Mouse (Mus musculus): Measurements from ENCODE around the gene Hormad1.
"Not testable (repeated sequence)": the region's sequence is repeated elsewhere in the genome, so short reads cannot be mapped to it uniquely, and the experiment has no call there.

The Hormad1 gene

GRCm38 (mm10) chr3:95553986-95554385 is 5.5 kb upstream of the Hormad1 start:
- CTCF ChIA-PET: no interaction called here

- CTCF ChIA-PET: interaction anchor here (0.5 kb wide), 2 partner anchors 10 to 433 kb away, joined by 4 read pairs; no protein-coding TSS in a partner anchor
Measured at GRCm38 (mm10) chr3:95560738-95561137, 1.3 kb downstream of the Hormad1 start.

- CTCF ChIA-PET: no interaction called here
Measured at GRCm38 (mm10) chr3:95561826-95562225, 2.3 kb downstream of the Hormad1 start.

GRCm38 (mm10) chr3:95569585-95569984 is 10.1 kb downstream of the Hormad1 start:
- CTCF ChIA-PET: interaction anchor here (0.7 kb wide), 1 partner anchor 132 kb away, joined by 8 read pairs; no protein-coding TSS in a partner anchor

GRCm38 (mm10) chr3:95587754-95588603 is 28.5 kb downstream of the Hormad1 start:
- CTCF ChIA-PET: interaction anchor here (0.6 to 0.8 kb wide), 2 partner anchors 67 to 1022 kb away, joined by 4 read pairs; no protein-coding TSS in a partner anchor

- CTCF ChIA-PET: interaction anchor here (0.6 to 0.8 kb wide), 2 partner anchors 68 to 1022 kb away, joined by 4 read pairs; no protein-coding TSS in a partner anchor
Measured at GRCm38 (mm10) chr3:95588604-95589086, 29.2 kb downstream of the Hormad1 start, which contains the start of gene Golph3l. Gene Golph3l (plus strand): TSS chr3:95588934.

- CTCF ChIA-PET: interaction anchor here (0.7 to 1.2 kb wide), 2 partner anchors 13 to 17 kb away, joined by 3 to 6 read pairs; no protein-coding TSS in a partner anchor
Measured at GRCm38 (mm10) chr3:95598734-95599133, 39.3 kb downstream of the Hormad1 start.

GRCm38 (mm10) chr3:95601287-95601686 is 41.8 kb downstream of the Hormad1 start:
- CTCF ChIA-PET: no interaction called here

- CTCF ChIA-PET: no interaction called here
Measured at GRCm38 (mm10) chr3:95606096-95606495, 46.6 kb downstream of the Hormad1 start.

GRCm38 (mm10) chr3:95609195-95609594 is 49.7 kb downstream of the Hormad1 start:
- CTCF ChIA-PET: no interaction called here

GRCm38 (mm10) chr3:95613996-95614395 is 54.5 kb downstream of the Hormad1 start:
- CTCF ChIA-PET: no interaction called here

- CTCF ChIA-PET: no interaction called here
Measured at GRCm38 (mm10) chr3:95618511-95618910, 59.0 kb downstream of the Hormad1 start.

GRCm38 (mm10) chr3:95621241-95621640 is 61.8 kb downstream of the Hormad1 start:
- CTCF ChIA-PET: interaction anchor here (0.6 to 0.7 kb wide), 4 partner anchors 94 to 175 kb away, joined by 9 to 18 read pairs (median 13); partner anchors contain the start of gene Ctss

- CTCF ChIA-PET: not testable (repeated sequence)
Measured at GRCm38 (mm10) chr3:95622421-95622820, 62.9 kb downstream of the Hormad1 start.

- CTCF ChIA-PET: interaction anchor here (0.7 kb wide), 1 partner anchor 41 kb away, joined by 8 read pairs; no protein-coding TSS in a partner anchor
Measured at GRCm38 (mm10) chr3:95623551-95623950, 64.1 kb downstream of the Hormad1 start.

GRCm38 (mm10) chr3:95623991-95624515 is 64.6 kb downstream of the Hormad1 start:
- CTCF ChIA-PET: not testable (repeated sequence)

- CTCF ChIA-PET: interaction anchor here (0.7 kb wide), 1 partner anchor 483 kb away, joined by 3 read pairs; no protein-coding TSS in a partner anchor
Measured at GRCm38 (mm10) chr3:95624628-95625503, 65.4 kb downstream of the Hormad1 start, which contains the start of gene Ensa. Gene Ensa (plus strand): TSS chr3:95624993.

- CTCF ChIA-PET: interaction anchor here (0.5 to 0.6 kb wide), 2 partner anchors 34 to 660 kb away, joined by 3 to 6 read pairs; no protein-coding TSS in a partner anchor
Measured at GRCm38 (mm10) chr3:95627763-95628162, 68.3 kb downstream of the Hormad1 start.

GRCm38 (mm10) chr3:95629755-95630154 is 70.3 kb downstream of the Hormad1 start:
- CTCF ChIA-PET: no interaction called here

- CTCF ChIA-PET: no interaction called here
Measured at GRCm38 (mm10) chr3:95630856-95631255, 71.4 kb downstream of the Hormad1 start.

- CTCF ChIA-PET: no interaction called here
Measured at GRCm38 (mm10) chr3:95631304-95631703, 71.8 kb downstream of the Hormad1 start.

All from spleen, embryonic (tissue).